8 mouse cellular contexts compared by ENCODE assay signal in the genomic region with DNA sequence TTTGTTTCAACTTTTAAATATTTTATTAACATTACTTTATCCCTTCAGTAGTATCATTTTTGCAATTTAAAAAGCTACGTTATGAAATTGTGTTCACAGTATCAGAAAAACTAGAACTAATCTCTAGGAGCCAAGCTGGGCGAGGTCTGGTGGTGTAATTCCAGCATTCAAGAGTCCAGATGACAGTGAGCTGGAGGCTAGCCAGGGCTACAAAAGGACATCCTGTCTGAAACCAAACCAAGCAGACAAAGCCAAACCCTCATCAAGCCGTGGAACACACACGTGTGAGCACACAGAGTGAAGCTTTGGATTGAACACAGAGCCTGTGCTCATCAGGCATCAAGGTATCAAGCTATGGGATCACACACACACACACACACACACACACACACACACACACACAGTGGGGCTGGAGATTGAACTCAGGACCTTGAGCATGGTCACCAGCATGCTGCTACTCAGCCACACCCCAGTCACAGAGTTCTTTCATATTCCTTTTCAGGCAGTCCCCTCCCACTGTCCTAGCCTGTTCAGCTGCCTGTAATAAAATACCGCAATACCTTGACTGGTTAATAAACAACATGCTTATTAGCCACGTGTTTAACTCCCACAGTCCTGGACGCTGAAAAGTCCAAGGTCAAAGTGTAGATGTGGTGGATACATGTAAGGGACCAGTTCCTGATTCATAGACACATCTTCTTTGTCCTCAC. TPM values are rescaled to one million over a fixed set of nuclear protein-coding genes. Genes with fewer than 3 reads are reported as not detected.
DNase-seq lines count a peak whose midpoint lies in the region; ATAC-seq lines count a peak whose summit lies in the region.

No protein-coding gene starts in this region.

- 60% methylated on average over 7 of the region's 7 CpGs for WGBS in heart, embryonic 12.5 days

- H3K27ac ChIP-seq in heart, embryonic 12.5 days (ENCODE audit: poor library complexity, severe bottlenecking): no peak overlapping the region

- no peak for ATAC-seq in heart, embryonic 12.5 days (ENCODE audit: insufficient number of reproducible peaks, low FRiP score)
- no peak for ATAC-seq in activated CD4-positive, CD25-positive, alpha-beta regulatory T cell, adult 4 months
- no peak; the same call in 1 of the 2 replicates for ATAC-seq in erythroid progenitor cell, adult 5-6 weeks (replicated peaks; ENCODE audit: low FRiP score, poor library complexity, severe bottlenecking)

- no peak overlapping the region for H3K4me2 ChIP-seq in heart, embryonic 12.5 days

- no peaks in the 10 kb centered on the region for H3K4me1 ChIP-seq in heart, embryonic 12.5 days (replicated peaks)

- H3K36me3 ChIP-seq in heart, embryonic 12.5 days: no peaks in the 10 kb centered on the region

- no peak overlapping the region for H3K9ac ChIP-seq in heart, embryonic 12.5 days

- no peaks in the 10 kb centered on the region for H3K27me3 ChIP-seq in heart, embryonic 12.5 days (replicated peaks)

- H3K9me3 ChIP-seq in heart, embryonic 12.5 days (replicated peaks): peaks cover 9% of the 10 kb centered on the region

- no peak overlapping the region for H3K4me3 ChIP-seq in heart, embryonic 12.5 days

- peak; percentile 98 for DNase-seq in heart, adult 11 months
- peak; percentile 56 to 64 for DNase-seq in cerebellum, postnatal 36 days
- DNase-seq in kidney, adult 11 months: peak; percentile 66
- DNase-seq in lung, postnatal 25 days (ENCODE audit: low spot score): peak; percentile 44
- DNase-seq in spleen, postnatal 10 days (ENCODE audit: low spot score in 2 of 2): no peak

RNA-seq across cellular contexts. Expression of gene Slc30a5, which starts 9.9 kb away (rescaled TPM):
- 43.1 and 44.8 TPM in 2 replicates for polyA plus RNA-seq in heart, embryonic 12.5 days (2016; fragmentation: Nextera tagmentation; extraction: Ambion mirVana)
- 10 to 100 TPM; 11.2 to 13.8 TPM for polyA plus RNA-seq in activated CD4-positive, CD25-positive, alpha-beta regulatory T cell, adult 4 months (2017; shearing (Covaris generic))
- 46.1 and 53.0 TPM in 2 replicates for total RNA-seq in erythroid progenitor cell, adult 5-6 weeks (2015; ENCODE audit: low replicate concordance)
- total RNA-seq in erythroid progenitor cell, adult 5-6 weeks (2017; ENCODE audit: low replicate concordance): 33.9 and 47.9 TPM in 2 replicates

RNA-seq across cellular contexts. Expression of gene Ccnb1, which starts 56.8 kb away (rescaled TPM):
- polyA plus RNA-seq in heart, embryonic 12.5 days (2016; fragmentation: Nextera tagmentation; extraction: Ambion mirVana): 214 and 218 TPM in 2 replicates
- polyA plus RNA-seq in activated CD4-positive, CD25-positive, alpha-beta regulatory T cell, adult 4 months (2017; shearing (Covaris generic)): 10 to 100 TPM; 51.2 to 57.0 TPM
- total RNA-seq in erythroid progenitor cell, adult 5-6 weeks (2015; ENCODE audit: low replicate concordance): 339 and 351 TPM in 2 replicates
- total RNA-seq in erythroid progenitor cell, adult 5-6 weeks (2017; ENCODE audit: low replicate concordance): 507 and 678 TPM in 2 replicates

Comparison
In these comparisons a context has a peak if more than half of its experiments do, and no peak if none do; other contexts are left out.
1. DNase-seq: peak in heart, adult 11 months (single experiment), cerebellum, postnatal 36 days (2 of 2), kidney, adult 11 months (single experiment) and lung, postnatal 25 days (single experiment); none in spleen, postnatal 10 days (0 of 2).